Mouse (Mus musculus): Measurements from ENCODE around the gene Rap1b.

Rap1b gene

GRCm38 (mm10) chr10:117818600-117818999, 27.2 kb downstream of the Rap1b start:
- DNase-seq (ENCODE audit: low read depth, low spot score), result no peak

GRCm38 (mm10) chr10:117816721-117817120, 29.1 kb downstream of the Rap1b start:
- DNase-seq (ENCODE audit: low read depth, low spot score), result no peak

GRCm38 (mm10) chr10:117812501-117812900, 33.3 kb downstream of the Rap1b start:
- DNase-seq (ENCODE audit: low read depth, low spot score), result no peak

- no peak for DNase-seq (ENCODE audit: low read depth, low spot score)
These were observed 34.3 kb downstream of the Rap1b start for GRCm38 (mm10) chr10:117811555-117811954.

- no peak for DNase-seq (ENCODE audit: low read depth, low spot score)
These were observed 35.3 kb downstream of the Rap1b start for GRCm38 (mm10) chr10:117810506-117810905.

GRCm38 (mm10) chr10:117808068-117808467, 37.8 kb downstream of the Rap1b start:
- DNase-seq (ENCODE audit: low read depth, low spot score), result no peak

- DNase-seq (ENCODE audit: low read depth, low spot score), result no peak
These were observed 39.9 kb downstream of the Rap1b start for GRCm38 (mm10) chr10:117805919-117806318.

GRCm38 (mm10) chr10:117803870-117804850, 41.7 kb downstream of the Rap1b start:
- no peak for DNase-seq (ENCODE audit: low read depth, low spot score)

GRCm38 (mm10) chr10:117801886-117802285, 43.9 kb downstream of the Rap1b start:
- DNase-seq (ENCODE audit: low read depth, low spot score), result no peak

GRCm38 (mm10) chr10:117799806-117800205, 46.0 kb downstream of the Rap1b start:
- no peak for DNase-seq (ENCODE audit: low read depth, low spot score)

- no peak for DNase-seq (ENCODE audit: low read depth, low spot score)
These were observed 47.3 kb downstream of the Rap1b start for GRCm38 (mm10) chr10:117798436-117799035.

- DNase-seq (ENCODE audit: low read depth, low spot score), result no peak
These were observed 48.2 kb downstream of the Rap1b start for GRCm38 (mm10) chr10:117797684-117798083.

- DNase-seq (ENCODE audit: low read depth, low spot score), result no peak
These were observed 48.7 kb downstream of the Rap1b start for GRCm38 (mm10) chr10:117797106-117797505.

GRCm38 (mm10) chr10:117796181-117796580, 49.7 kb downstream of the Rap1b start:
- DNase-seq (ENCODE audit: low read depth, low spot score), result no peak

GRCm38 (mm10) chr10:117795206-117795605, 50.6 kb downstream of the Rap1b start:
- DNase-seq (ENCODE audit: low read depth, low spot score), result no peak

- DNase-seq (ENCODE audit: low read depth, low spot score), result no peak
These were observed 52.3 kb downstream of the Rap1b start for GRCm38 (mm10) chr10:117793436-117794030.

- DNase-seq (ENCODE audit: low read depth, low spot score), result peak; percentile 100
These were observed 53.4 kb downstream of the Rap1b start, which contains the start of gene Nup107 for GRCm38 (mm10) chr10:117792141-117793091. Nup107 (minus strand) TSS chr10:117792705.

GRCm38 (mm10) chr10:117791171-117791470, 54.7 kb downstream of the Rap1b start:
- DNase-seq (ENCODE audit: low read depth, low spot score), result no peak

GRCm38 (mm10) chr10:117790421-117791170, 55.2 kb downstream of the Rap1b start:
- no peak for DNase-seq (ENCODE audit: low read depth, low spot score)

- no peak for DNase-seq (ENCODE audit: low read depth, low spot score)
These were observed 55.8 kb downstream of the Rap1b start for GRCm38 (mm10) chr10:117790011-117790410.

GRCm38 (mm10) chr10:117784646-117785045, 61.2 kb downstream of the Rap1b start:
- DNase-seq (ENCODE audit: low read depth, low spot score), result no peak

Measured in retina, adult 2 months (tissue).